Comparison of ENCODE assay signal across 14 mouse cellular contexts in the genomic region with DNA sequence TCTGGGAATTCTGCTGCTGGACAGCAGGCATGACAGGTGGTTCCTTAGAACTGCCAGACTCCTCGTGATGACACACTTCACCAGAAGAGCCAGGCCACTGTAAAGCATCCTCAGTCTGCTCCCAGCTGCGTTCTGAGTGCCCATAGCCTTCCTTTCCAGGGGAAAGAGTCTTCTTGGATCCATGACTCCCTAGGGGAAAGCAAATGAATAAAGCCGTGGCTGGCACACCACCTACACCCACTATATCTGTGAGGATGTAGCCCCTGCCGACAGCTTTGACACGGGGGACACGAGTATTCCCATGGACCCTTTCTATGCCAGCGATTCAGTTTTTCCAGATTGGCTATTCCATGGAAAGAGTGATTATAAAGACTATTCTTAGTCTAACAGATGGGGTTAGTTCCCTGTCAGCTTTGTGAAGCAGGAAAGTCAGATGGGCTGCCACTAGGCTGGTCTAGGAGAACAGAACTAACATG. TPM values are rescaled to one million over a fixed set of nuclear protein-coding genes. Genes with fewer than 3 reads are reported as not detected.
DNase-seq lines count a peak whose midpoint lies in the region; ATAC-seq lines count a peak whose summit lies in the region.
"Had no signal": no experiment of that assay in that cellular context is flagged by ENCODE, and none has a peak within 500 bp of the region (broad histone marks: within the 10 kb centered on the region; RNA-seq: fewer than 3 reads in every experiment).

No protein-coding gene starts in this region.

- no peaks in the 10 kb centered on the region for H3K27me3 ChIP-seq in embryonic facial prominence, embryonic 14.5 days (replicated peaks; ENCODE audit: control insufficient read depth, insufficient read depth, low read length)
- H3K27me3 ChIP-seq: kidney, embryonic 15.5 days; neural tube, embryonic 12.5 days; Patski had no signal

- ATAC-seq in cerebellum, adult (ENCODE audit: insufficient number of reproducible peaks, low FRiP score, low TSS enrichment): peak; percentile 39; the same call in 1 of the 2 replicates
- ATAC-seq in embryonic facial prominence, embryonic 14.5 days (ENCODE audit: low read depth): peak; percentile 19; the same call in 1 of the 2 replicates
- ATAC-seq: Patski had no signal

- no peak overlapping the region for H3K4me2 ChIP-seq in embryonic facial prominence, embryonic 14.5 days (ENCODE audit: low read depth, low read length)
- H3K4me2 ChIP-seq: kidney, embryonic 15.5 days; neural tube, embryonic 12.5 days had no signal

- H3K27ac ChIP-seq in embryonic facial prominence, embryonic 14.5 days (replicated peaks; ENCODE audit: low read depth, low read length): no peak overlapping the region
- H3K27ac ChIP-seq: kidney, embryonic 15.5 days; macrophage; neural tube, embryonic 12.5 days had no signal

- H3K9me3 ChIP-seq in embryonic facial prominence, embryonic 14.5 days (ENCODE audit: control insufficient read depth, low read length): no peaks in the 10 kb centered on the region
- H3K9me3 ChIP-seq: kidney, embryonic 15.5 days; neural tube, embryonic 12.5 days had no signal

- peaks cover 25% of the 10 kb centered on the region for H3K36me3 ChIP-seq in embryonic facial prominence, embryonic 14.5 days (ENCODE audit: control insufficient read depth, insufficient read depth, low read length)

- 75% methylated on average over 7 of the region's 7 CpGs for WGBS in embryonic facial prominence, embryonic 14.5 days

- H3K9ac ChIP-seq in embryonic facial prominence, embryonic 14.5 days (ENCODE audit: low read depth, low read length): no peak overlapping the region
- H3K9ac ChIP-seq: kidney, embryonic 15.5 days; neural tube, embryonic 12.5 days had no signal

- intact Hi-C loops in heart, postnatal 25 days (cut with DNase I): no loop called here

- peak; percentile 68 for DNase-seq in heart, adult 11 months
- DNase-seq in heart, postnatal 25 days (ENCODE audit: low spot score): no peak
- DNase-seq in embryonic facial prominence, embryonic 14.5 days (ENCODE audit: low spot score): no peak
- peak; percentile 42 to 80 for DNase-seq in layer of hippocampus, postnatal 14 days (ENCODE audit: low spot score in 2 of 2)
- no peak for DNase-seq in urinary bladder, adult 18-20 months (ENCODE audit: low spot score in 2 of 2)
- no peak for DNase-seq in kidney, adult 18-20 months
- no peak for DNase-seq in thymus, postnatal 10 days (ENCODE audit: low spot score in 2 of 2)
- DNase-seq: adrenal gland, adult 2 months; heart, postnatal 14 days had no signal

- H3K4me3 ChIP-seq in embryonic facial prominence, embryonic 14.5 days (ENCODE audit: low read depth, low read length): no peak overlapping the region
- H3K4me3 ChIP-seq: kidney, embryonic 15.5 days; neural tube, embryonic 12.5 days had no signal

- no peaks in the 10 kb centered on the region; the same call in 1 of the 2 replicates for H3K4me1 ChIP-seq in embryonic facial prominence, embryonic 14.5 days (ENCODE audit: control insufficient read depth, insufficient read depth, low read length)
- H3K4me1 ChIP-seq: neural tube, embryonic 12.5 days had no signal

RNA-seq across cellular contexts. Expression of gene Fez2, which starts 59.7 kb away (rescaled TPM):
- total RNA-seq in heart, postnatal 25 days (2021): 10 to 100 TPM; 82.4 to 84.5 TPM
- 43.2 and 54.0 TPM in 2 replicates for polyA plus RNA-seq in embryonic facial prominence, embryonic 14.5 days (2014; fragmentation: Nextera tagmentation; extraction: Ambion mirVana)
- total RNA-seq in layer of hippocampus, postnatal 14 days (2021): 10 to 100 TPM; 31.6 to 34.9 TPM

Comparison
In these comparisons a context has a peak if more than half of its experiments do, and no peak if none do; other contexts are left out.
1. DNase-seq: peak in heart, adult 11 months (single experiment) and layer of hippocampus, postnatal 14 days (2 of 2); none in heart, postnatal 25 days (single experiment), embryonic facial prominence, embryonic 14.5 days (single experiment), urinary bladder, adult 18-20 months (0 of 2), kidney, adult 18-20 months (single experiment) and thymus, postnatal 10 days (0 of 2).